Mouse (Mus musculus) adrenal gland, postnatal 14 days (tissue): ENCODE data around the gene Zfp81. TPM values are rescaled to one million over a fixed set of nuclear protein-coding genes. Genes with fewer than 3 reads are reported as not detected.
"Not testable (repeated sequence)": the region's sequence is repeated elsewhere in the genome, so short reads cannot be mapped to it uniquely, and the experiment has no call there.

Source experiments
- DNase-seq: peaks from one replicate; pipeline ENCODE4 v3.0.0; 2021; ENCODE audit warnings: mixed read lengths
- long read RNA-seq, 2 experiments: library from polyadenylated mRNA; stranded (forward); transcript quantifications; one replicate each; pipeline ENCODE4 v2.0.0; 2021
- total RNA-seq: library from RNA; stranded (reverse); gene quantifications from 2 replicates; pipeline ENCODE4 v1.2.3, GENCODE M21; 2021

Gene Zfp81
- total RNA-seq, result 8.7 and 9.3 TPM in 2 replicates
- long read RNA-seq, experiment 1, full-length matches to known transcripts, result 3 of 3 reads
- long read RNA-seq, experiment 1, partial matches to known transcripts, result 0 of 3 reads
- long read RNA-seq, experiment 1, other reads (novel, unspliced or antisense), result 0 of 3 reads
- long read RNA-seq, experiment 2, full-length matches to known transcripts, result 2 of 4 reads
- long read RNA-seq, experiment 2, partial matches to known transcripts, result 0 of 4 reads
- long read RNA-seq, experiment 2, other reads (novel, unspliced or antisense), result 2 of 4 reads

- peak; percentile 91 for DNase-seq
Measured at GRCm38 (mm10) chr17:33358411-33359384, at the start of gene Zfp81. Gene Zfp81 (minus strand): TSS chr17:33358878.

- peak; percentile 92 for DNase-seq
Measured at GRCm38 (mm10) chr17:33394182-33395034, 35.7 kb upstream of the Zfp81 start, which contains the start of gene Zfp101. Gene Zfp101 (minus strand): TSS chr17:33394641.

GRCm38 (mm10) chr17:33392271-33392670 lies 33.6 kb upstream of the Zfp81 start:
- DNase-seq, result no peak

- no peak for DNase-seq
Measured at GRCm38 (mm10) chr17:33385705-33386104, 27.0 kb upstream of the Zfp81 start.

GRCm38 (mm10) chr17:33372795-33373194 lies 14.1 kb upstream of the Zfp81 start:
- DNase-seq, result no peak

GRCm38 (mm10) chr17:33352981-33353380 lies 5.7 kb downstream of the Zfp81 start:
- no peak for DNase-seq

- not testable (repeated sequence) for DNase-seq
Measured at GRCm38 (mm10) chr17:33289876-33290149, 68.9 kb downstream of the Zfp81 start.

- not testable (repeated sequence) for DNase-seq
Measured at GRCm38 (mm10) chr17:33289039-33289875, 69.4 kb downstream of the Zfp81 start, which contains the start of gene Zfp955b. Gene Zfp955b (plus strand): TSS chr17:33289544.

Other genes with a start within 250 kb of the Zfp81 start
- not detected in 2 replicates for gene Morc2b, start 219.2 kb downstream of the Zfp81 start, total RNA-seq
- gene Olfr55, start 190.4 kb downstream of the Zfp81 start, total RNA-seq, result not detected in 2 replicates
- gene Olfr239, start 167.6 kb downstream of the Zfp81 start, total RNA-seq, result not detected in 2 replicates
- not detected in 2 replicates for gene Olfr1564, start 137.2 kb downstream of the Zfp81 start, total RNA-seq
- 7.4 and 8.4 TPM in 2 replicates for gene Zfp955a, start 103.7 kb downstream of the Zfp81 start, total RNA-seq
- gene Olfr63, start 94.2 kb downstream of the Zfp81 start, total RNA-seq, result not detected in 2 replicates
- 10.0 and 11.0 TPM in 2 replicates for gene Zfp955b, start 69.3 kb downstream of the Zfp81 start, total RNA-seq
- 7.9 and 8.6 TPM in 2 replicates for gene Zfp101, start 35.8 kb upstream of the Zfp81 start, total RNA-seq
- gene Actl9, start 74.0 kb upstream of the Zfp81 start, total RNA-seq, result 0.26 and 0.38 TPM in 2 replicates
- gene Adamts10, start 165.3 kb upstream of the Zfp81 start, total RNA-seq, result 39.9 and 51.3 TPM in 2 replicates
- gene Myo1f, start 196.8 kb upstream of the Zfp81 start, total RNA-seq, result 1.7 and 7.8 TPM in 2 replicates